ENCODE assay signal across 15 mouse cellular contexts in genomic region chr1:172355336-172355735, GRCm38 (mm10). TPM values are rescaled to one million over a fixed set of nuclear protein-coding genes. Genes with fewer than 3 reads are reported as not detected.
DNase-seq lines count a peak whose midpoint lies in the region; ATAC-seq lines count a peak whose summit lies in the region.
"Had no signal": no experiment of that assay in that cellular context is flagged by ENCODE, and none has a peak within 500 bp of the region (broad histone marks: within the 10 kb centered on the region; RNA-seq: fewer than 3 reads in every experiment).

No protein-coding gene starts in this region.

- ATAC-seq in embryonic facial prominence, embryonic 14.5 days (ENCODE audit: low read depth): no peak
- ATAC-seq in forebrain, embryonic 11.5 days (replicated peaks; ENCODE audit: low FRiP score): no peak
- ATAC-seq in hindbrain, embryonic 13.5 days (ENCODE audit: low FRiP score): no peak
- peak; percentile 71 for ATAC-seq in midbrain, embryonic 15.5 days (replicated peaks)

- H3K27me3 ChIP-seq in embryonic facial prominence, embryonic 14.5 days (replicated peaks; ENCODE audit: control insufficient read depth, insufficient read depth, low read length): peaks cover 16% of the 10 kb centered on the region
- peaks cover 78% of the 10 kb centered on the region for H3K27me3 ChIP-seq in embryonic facial prominence, embryonic 10.5 days (replicated peaks; ENCODE audit: low read depth, poor library complexity, severe bottlenecking)
- H3K27me3 ChIP-seq in forebrain, embryonic 11.5 days (ENCODE audit: control insufficient read depth, insufficient read depth, low read length): no peaks in the 10 kb centered on the region
- H3K27me3 ChIP-seq in hindbrain, embryonic 13.5 days: 0 out of 2 replicates have a peak, but pooled peaks cover 3% of the 10 kb centered on the region
- no peaks in the 10 kb centered on the region for H3K27me3 ChIP-seq in midbrain, embryonic 15.5 days (replicated peaks)

- H3K4me3 ChIP-seq in embryonic facial prominence, embryonic 14.5 days (ENCODE audit: low read depth, low read length): no peak overlapping the region
- no peak overlapping the region for H3K4me3 ChIP-seq in embryonic facial prominence, embryonic 10.5 days
- no peak overlapping the region for H3K4me3 ChIP-seq in forebrain, embryonic 11.5 days (ENCODE audit: low read depth, low read length)
- no peak overlapping the region for H3K4me3 ChIP-seq in hindbrain, embryonic 13.5 days
- H3K4me3 ChIP-seq in midbrain, embryonic 15.5 days: no peak overlapping the region
- H3K4me3 ChIP-seq: liver, embryonic 15.5 days; stomach, embryonic 15.5 days had no signal

- H3K9ac ChIP-seq in embryonic facial prominence, embryonic 14.5 days (ENCODE audit: low read depth, low read length): no peak overlapping the region
- peak overlapping the region; percentile 27; the same call in 1 of the 2 replicates for H3K9ac ChIP-seq in forebrain, embryonic 11.5 days (ENCODE audit: low read length)
- peak overlapping the region; percentile 39; the same call in 1 of the 2 replicates for H3K9ac ChIP-seq in hindbrain, embryonic 13.5 days
- no peak overlapping the region for H3K9ac ChIP-seq in midbrain, embryonic 15.5 days
- H3K9ac ChIP-seq: liver, embryonic 15.5 days; stomach, embryonic 15.5 days had no signal

- no peaks in the 10 kb centered on the region for H3K36me3 ChIP-seq in embryonic facial prominence, embryonic 14.5 days (ENCODE audit: control insufficient read depth, insufficient read depth, low read length)
- H3K36me3 ChIP-seq in embryonic facial prominence, embryonic 10.5 days (replicated peaks): no peaks in the 10 kb centered on the region
- no peaks in the 10 kb centered on the region for H3K36me3 ChIP-seq in forebrain, embryonic 11.5 days (ENCODE audit: control insufficient read depth, insufficient read depth, low read length)
- H3K36me3 ChIP-seq in hindbrain, embryonic 13.5 days: no peaks in the 10 kb centered on the region
- H3K36me3 ChIP-seq in midbrain, embryonic 15.5 days (replicated peaks): no peaks in the 10 kb centered on the region
- H3K36me3 ChIP-seq: liver, embryonic 15.5 days; stomach, embryonic 15.5 days had no signal

- no peak overlapping the region for H3K4me2 ChIP-seq in embryonic facial prominence, embryonic 14.5 days (ENCODE audit: low read depth, low read length)
- no peak overlapping the region for H3K4me2 ChIP-seq in forebrain, embryonic 11.5 days (ENCODE audit: low read depth, low read length, severe bottlenecking)
- H3K4me2 ChIP-seq in hindbrain, embryonic 13.5 days: no peak overlapping the region
- no peak overlapping the region for H3K4me2 ChIP-seq in midbrain, embryonic 15.5 days
- H3K4me2 ChIP-seq: liver, embryonic 15.5 days; stomach, embryonic 15.5 days had no signal

- H3K27ac ChIP-seq in embryonic facial prominence, embryonic 14.5 days (replicated peaks; ENCODE audit: low read depth, low read length): no peak overlapping the region
- no peak overlapping the region for H3K27ac ChIP-seq in embryonic facial prominence, embryonic 10.5 days (replicated peaks)
- no peak overlapping the region for H3K27ac ChIP-seq in forebrain, embryonic 11.5 days (ENCODE audit: low read depth, low read length)
- peak overlapping the region; percentile 60 for H3K27ac ChIP-seq in hindbrain, embryonic 13.5 days
- peak overlapping the region; percentile 40 for H3K27ac ChIP-seq in midbrain, embryonic 15.5 days
- H3K27ac ChIP-seq: liver, embryonic 15.5 days; stomach, embryonic 15.5 days had no signal

- 15% methylated on average over 3 of the region's 3 CpGs for WGBS in embryonic facial prominence, embryonic 14.5 days
- 40% methylated on average over 3 of the region's 3 CpGs for WGBS in embryonic facial prominence, embryonic 10.5 days
- 18% methylated on average over 3 of the region's 3 CpGs for WGBS in forebrain, embryonic 11.5 days
- WGBS in hindbrain, embryonic 13.5 days: 36% methylated on average over 3 of the region's 3 CpGs
- 5% methylated on average over 3 of the region's 3 CpGs for WGBS in midbrain, embryonic 15.5 days

- H3K4me1 ChIP-seq in embryonic facial prominence, embryonic 14.5 days (ENCODE audit: control insufficient read depth, insufficient read depth, low read length): no peaks in the 10 kb centered on the region
- H3K4me1 ChIP-seq in embryonic facial prominence, embryonic 10.5 days: peaks cover 33% of the 10 kb centered on the region
- H3K4me1 ChIP-seq in forebrain, embryonic 11.5 days (replicated peaks; ENCODE audit: control insufficient read depth, insufficient read depth, low read length): peaks cover 23% of the 10 kb centered on the region
- H3K4me1 ChIP-seq in hindbrain, embryonic 13.5 days (replicated peaks): peaks cover 67% of the 10 kb centered on the region
- peaks cover 19% of the 10 kb centered on the region for H3K4me1 ChIP-seq in midbrain, embryonic 15.5 days
- H3K4me1 ChIP-seq: liver, embryonic 15.5 days had no signal

- H3K9me3 ChIP-seq in embryonic facial prominence, embryonic 14.5 days (ENCODE audit: control insufficient read depth, low read length): no peaks in the 10 kb centered on the region
- H3K9me3 ChIP-seq in embryonic facial prominence, embryonic 10.5 days: no peaks in the 10 kb centered on the region
- no peaks in the 10 kb centered on the region for H3K9me3 ChIP-seq in forebrain, embryonic 11.5 days (ENCODE audit: control insufficient read depth, low read length)
- H3K9me3 ChIP-seq in hindbrain, embryonic 13.5 days: no peaks in the 10 kb centered on the region
- H3K9me3 ChIP-seq in midbrain, embryonic 15.5 days: no peaks in the 10 kb centered on the region
- H3K9me3 ChIP-seq: liver, embryonic 15.5 days; stomach, embryonic 15.5 days had no signal

- peak; percentile 29 for DNase-seq in embryonic facial prominence, embryonic 14.5 days (ENCODE audit: low spot score)
- DNase-seq in embryonic facial prominence, embryonic 10.5 days (ENCODE audit: low spot score): no peak
- no peak for DNase-seq in forebrain, embryonic 11.5 days (ENCODE audit: low spot score)
- no peak for DNase-seq in spleen, postnatal 10 days (ENCODE audit: low spot score in 2 of 2)
- no peak for DNase-seq in right cerebral cortex, adult 2 months (ENCODE audit: low spot score in 2 of 2)
- no peak for DNase-seq in urinary bladder, adult 2 months (ENCODE audit: low spot score)
- DNase-seq: cerebellum, adult 11 months; kidney, adult 11 months; thymus, postnatal 14 days had no signal

RNA-seq across cellular contexts. Expression of gene Kcnj10, which starts 14.3 kb away (rescaled TPM):
- polyA plus RNA-seq in embryonic facial prominence, embryonic 14.5 days (2014; fragmentation: Nextera tagmentation; extraction: Ambion mirVana): 0.18 and 0.28 TPM in 2 replicates
- polyA plus RNA-seq in embryonic facial prominence, embryonic 10.5 days (2016; fragmentation: Nextera tagmentation; extraction: Ambion mirVana): 0.09 and 0.15 TPM in 2 replicates
- polyA plus RNA-seq in forebrain, embryonic 11.5 days (2014; fragmentation: Nextera tagmentation; extraction: Ambion mirVana): 0.69 and 0.73 TPM in 2 replicates
- 1.6 and 1.7 TPM in 2 replicates for polyA plus RNA-seq in hindbrain, embryonic 13.5 days (2015; fragmentation: Nextera tagmentation; extraction: Ambion mirVana)
- 1.8 TPM in 2 replicates for polyA plus RNA-seq in midbrain, embryonic 15.5 days (2015; fragmentation: Nextera tagmentation; extraction: Ambion mirVana)
- 0.39 and 0.52 TPM in 2 replicates for polyA plus RNA-seq in urinary bladder, adult 2 months (2012; rRNA removed)

RNA-seq across cellular contexts. Expression of gene Pigm, which starts 21.0 kb away (rescaled TPM):
- 6.9 and 7.2 TPM in 2 replicates for polyA plus RNA-seq in embryonic facial prominence, embryonic 14.5 days (2014; fragmentation: Nextera tagmentation; extraction: Ambion mirVana)
- polyA plus RNA-seq in embryonic facial prominence, embryonic 10.5 days (2016; fragmentation: Nextera tagmentation; extraction: Ambion mirVana): 10.2 and 11.1 TPM in 2 replicates
- 13.7 and 14.8 TPM in 2 replicates for polyA plus RNA-seq in forebrain, embryonic 11.5 days (2014; fragmentation: Nextera tagmentation; extraction: Ambion mirVana)
- 4.7 and 4.9 TPM in 2 replicates for polyA plus RNA-seq in hindbrain, embryonic 13.5 days (2015; fragmentation: Nextera tagmentation; extraction: Ambion mirVana)
- polyA plus RNA-seq in midbrain, embryonic 15.5 days (2015; fragmentation: Nextera tagmentation; extraction: Ambion mirVana): 4.0 and 4.1 TPM in 2 replicates
- 10.3 and 11.5 TPM in 2 replicates for polyA plus RNA-seq in urinary bladder, adult 2 months (2012; rRNA removed)

RNA-seq across cellular contexts. Expression of gene Kcnj9, which starts 26.2 kb away (rescaled TPM):
- 0.06 TPM in 1 of 2 replicates, not detected in the other for polyA plus RNA-seq in embryonic facial prominence, embryonic 14.5 days (2014; fragmentation: Nextera tagmentation; extraction: Ambion mirVana)
- polyA plus RNA-seq in embryonic facial prominence, embryonic 10.5 days (2016; fragmentation: Nextera tagmentation; extraction: Ambion mirVana): 0.10 and 0.11 TPM in 2 replicates
- polyA plus RNA-seq in forebrain, embryonic 11.5 days (2014; fragmentation: Nextera tagmentation; extraction: Ambion mirVana): 0.68 and 0.89 TPM in 2 replicates
- 2.2 and 2.5 TPM in 2 replicates for polyA plus RNA-seq in hindbrain, embryonic 13.5 days (2015; fragmentation: Nextera tagmentation; extraction: Ambion mirVana)
- 5.6 and 5.9 TPM in 2 replicates for polyA plus RNA-seq in midbrain, embryonic 15.5 days (2015; fragmentation: Nextera tagmentation; extraction: Ambion mirVana)
- polyA plus RNA-seq in urinary bladder, adult 2 months (2012; rRNA removed): 0.04 and 0.23 TPM in 2 replicates
- polyA plus RNA-seq: heart, embryonic 16.5 days; limb, embryonic 11.5 days; liver, embryonic 15.5 days had no signal

RNA-seq across cellular contexts. Expression of gene Atp1a2, which starts 57.5 kb away (rescaled TPM):
- polyA plus RNA-seq in embryonic facial prominence, embryonic 14.5 days (2014; fragmentation: Nextera tagmentation; extraction: Ambion mirVana): 5.6 and 6.2 TPM in 2 replicates
- 1.2 and 1.4 TPM in 2 replicates for polyA plus RNA-seq in embryonic facial prominence, embryonic 10.5 days (2016; fragmentation: Nextera tagmentation; extraction: Ambion mirVana)
- polyA plus RNA-seq in forebrain, embryonic 11.5 days (2014; fragmentation: Nextera tagmentation; extraction: Ambion mirVana): 1.5 and 2.1 TPM in 2 replicates
- 41.5 and 42.3 TPM in 2 replicates for polyA plus RNA-seq in hindbrain, embryonic 13.5 days (2015; fragmentation: Nextera tagmentation; extraction: Ambion mirVana)
- 56.5 and 63.1 TPM in 2 replicates for polyA plus RNA-seq in midbrain, embryonic 15.5 days (2015; fragmentation: Nextera tagmentation; extraction: Ambion mirVana)
- 44.1 and 57.0 TPM in 2 replicates for polyA plus RNA-seq in urinary bladder, adult 2 months (2012; rRNA removed)

Comparison
In these comparisons a context has a peak if more than half of its experiments do, and no peak if none do; other contexts are left out.
1. H3K27ac ChIP-seq: peak in hindbrain, embryonic 13.5 days (single experiment) and midbrain, embryonic 15.5 days (single experiment); none in embryonic facial prominence, embryonic 14.5 days (single experiment), embryonic facial prominence, embryonic 10.5 days (single experiment) and forebrain, embryonic 11.5 days (single experiment).
2. H3K9ac ChIP-seq: peak in forebrain, embryonic 11.5 days (single experiment) and hindbrain, embryonic 13.5 days (single experiment); none in embryonic facial prominence, embryonic 14.5 days (single experiment) and midbrain, embryonic 15.5 days (single experiment).